Mouse (Mus musculus): Measurements from ENCODE around the gene Thap2. TPM values are rescaled to one million over a fixed set of nuclear protein-coding genes. Genes with fewer than 3 reads are reported as not detected.

The Thap2 gene
- 23.4 and 25.2 TPM in 2 replicates for polyA plus RNA-seq (2014; fragmentation: Nextera tagmentation; extraction: Ambion mirVana)

DNA sequence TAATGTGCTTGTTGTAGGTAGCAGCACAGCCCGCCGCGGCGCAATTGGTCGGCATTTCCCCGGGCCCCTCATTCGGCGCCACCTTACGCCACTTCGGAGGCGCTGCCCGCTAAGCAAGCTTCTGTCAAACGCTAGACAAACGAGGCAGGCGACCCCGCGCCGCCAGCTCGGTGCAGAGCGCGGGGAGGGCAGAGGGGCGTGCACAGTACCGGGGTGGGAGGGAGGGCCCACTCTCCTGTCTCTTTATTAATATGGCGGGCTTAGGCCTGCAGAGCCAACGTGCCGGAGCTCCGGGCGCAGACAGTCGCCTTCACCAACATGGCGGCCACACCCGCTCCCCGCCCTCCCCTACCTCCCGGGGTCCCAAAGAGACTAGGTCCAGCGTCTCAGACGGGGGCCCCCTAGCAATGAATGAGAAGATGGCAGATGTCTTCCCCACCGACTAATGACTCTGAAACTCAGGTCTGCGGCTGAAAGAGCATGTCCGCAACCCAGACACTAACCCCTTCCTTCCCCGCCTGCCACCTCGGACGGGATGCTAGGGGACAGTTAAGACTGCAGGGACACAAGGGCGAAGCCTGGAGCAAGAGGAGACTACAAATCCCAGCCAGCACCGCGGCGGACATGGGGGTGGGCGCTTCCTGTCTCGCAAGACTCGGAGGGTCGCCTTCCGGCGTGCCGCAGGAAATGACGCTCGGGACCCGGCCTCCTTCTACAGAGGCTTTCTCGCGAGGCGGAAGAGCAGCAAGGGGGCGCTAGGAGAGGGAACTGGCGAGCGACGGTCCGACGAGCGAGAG is at the start of gene Thap2, which contains the start of gene Zfc3h1:
Thap2 (minus strand) TSS at position 223 of the 797 bp plus-strand sequence.
Zfc3h1 (plus strand) TSS at position 739 of the 797 bp plus-strand sequence.
- Histone ChIP-seq H3K27ac (ENCODE audit: low read length) (peak within 1 kb of the TSS; percentile 98), H3K36me3 (ENCODE audit: control insufficient read depth, insufficient read depth, low read length) (peaks cover 5% of the 10 kb centered on the region), H3K9ac (replicated peaks; ENCODE audit: low read depth, low read length) (peak within 1 kb of the TSS; percentile 94), H3K9me3 (ENCODE audit: control insufficient read depth, low read depth, low read length) (no peaks in the 10 kb centered on the region), H3K4me2 (replicated peaks; ENCODE audit: low read depth, low read length) (peak within 1 kb of the TSS; percentile 85), H3K4me1 (ENCODE audit: control insufficient read depth, insufficient read depth, low read length) (peaks cover 24% of the 10 kb centered on the region), H3K27me3 (ENCODE audit: control insufficient read depth, insufficient read depth, low read length) (no peaks in the 10 kb centered on the region), H3K4me3 (ENCODE audit: low read depth, low read length) (peak within 1 kb of the TSS; percentile 96)
- ATAC-seq (ENCODE audit: insufficient number of reproducible peaks, insufficient read depth, low FRiP score, low read depth), result peak; percentile 98
- WGBS, result 0% methylated on average over 64 of the region's 65 CpGs

DNA sequence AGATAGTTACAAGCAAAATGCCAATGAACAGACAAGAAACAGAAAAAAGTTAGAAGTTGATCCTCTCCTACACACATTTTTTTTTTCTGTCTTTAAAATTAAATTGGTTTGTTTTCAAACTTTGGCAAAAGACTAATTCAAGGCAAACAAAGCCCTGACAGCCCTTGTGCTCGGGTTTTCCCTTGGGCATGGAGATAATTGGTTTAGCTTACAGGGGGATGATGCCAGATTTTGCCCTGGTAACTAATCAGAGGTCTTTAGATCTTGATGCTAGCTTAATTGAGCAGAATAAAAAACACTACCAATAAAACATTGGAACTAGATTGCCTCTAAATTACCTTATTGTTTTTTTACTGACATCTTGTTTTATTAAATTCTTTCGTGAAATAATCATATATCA is 41.1 kb upstream of the Thap2 start:
- no peak overlapping the region for H3K4me3 ChIP-seq (ENCODE audit: low read depth, low read length)
- no peaks in the 10 kb centered on the region for H3K9me3 ChIP-seq (ENCODE audit: control insufficient read depth, low read depth, low read length)
- H3K36me3 ChIP-seq (ENCODE audit: control insufficient read depth, insufficient read depth, low read length), result peaks cover 64% of the 10 kb centered on the region
- no peak overlapping the region for H3K9ac ChIP-seq (replicated peaks; ENCODE audit: low read depth, low read length)
- ATAC-seq (ENCODE audit: insufficient number of reproducible peaks, insufficient read depth, low FRiP score, low read depth), result no peak
- H3K4me2 ChIP-seq (replicated peaks; ENCODE audit: low read depth, low read length), result no peak overlapping the region
- 69% methylated on average over 2 of the region's 2 CpGs for WGBS
- no peak overlapping the region for H3K27ac ChIP-seq (ENCODE audit: low read length)
- no peaks in the 10 kb centered on the region for H3K4me1 ChIP-seq (ENCODE audit: control insufficient read depth, insufficient read depth, low read length)
- H3K27me3 ChIP-seq (ENCODE audit: control insufficient read depth, insufficient read depth, low read length), result no peaks in the 10 kb centered on the region

DNA sequence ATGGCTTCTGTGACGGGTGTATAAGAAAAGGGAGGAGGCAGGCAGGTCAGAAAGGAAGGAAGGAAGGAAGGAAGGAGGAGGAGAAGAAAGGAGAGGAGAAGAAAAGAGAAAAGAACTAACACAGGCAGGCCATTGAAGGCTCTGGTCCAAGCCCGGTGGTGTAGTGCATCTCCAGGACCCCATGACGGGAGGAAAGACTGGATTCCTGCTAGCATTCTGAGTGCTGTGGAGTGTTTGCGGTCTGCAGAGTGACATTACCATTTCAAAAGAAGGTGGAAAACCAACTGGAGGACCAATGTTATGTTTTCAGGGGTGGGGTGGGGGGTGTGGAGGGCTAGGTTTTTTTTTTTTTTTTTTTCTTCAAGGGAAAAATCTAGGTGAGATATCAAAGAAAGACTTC is 37.7 kb upstream of the Thap2 start:
- WGBS, result 82% methylated on average over 4 of the region's 4 CpGs
- no peaks in the 10 kb centered on the region for H3K9me3 ChIP-seq (ENCODE audit: control insufficient read depth, low read depth, low read length)
- H3K27me3 ChIP-seq (ENCODE audit: control insufficient read depth, insufficient read depth, low read length), result no peaks in the 10 kb centered on the region
- no peak for ATAC-seq (ENCODE audit: insufficient number of reproducible peaks, insufficient read depth, low FRiP score, low read depth)
- H3K36me3 ChIP-seq (ENCODE audit: control insufficient read depth, insufficient read depth, low read length), result peaks cover 53% of the 10 kb centered on the region
- no peak overlapping the region for H3K27ac ChIP-seq (ENCODE audit: low read length)
- no peak overlapping the region for H3K9ac ChIP-seq (replicated peaks; ENCODE audit: low read depth, low read length)
- no peak overlapping the region for H3K4me3 ChIP-seq (ENCODE audit: low read depth, low read length)
- no peak overlapping the region for H3K4me2 ChIP-seq (replicated peaks; ENCODE audit: low read depth, low read length)
- no peaks in the 10 kb centered on the region for H3K4me1 ChIP-seq (ENCODE audit: control insufficient read depth, insufficient read depth, low read length)

DNA sequence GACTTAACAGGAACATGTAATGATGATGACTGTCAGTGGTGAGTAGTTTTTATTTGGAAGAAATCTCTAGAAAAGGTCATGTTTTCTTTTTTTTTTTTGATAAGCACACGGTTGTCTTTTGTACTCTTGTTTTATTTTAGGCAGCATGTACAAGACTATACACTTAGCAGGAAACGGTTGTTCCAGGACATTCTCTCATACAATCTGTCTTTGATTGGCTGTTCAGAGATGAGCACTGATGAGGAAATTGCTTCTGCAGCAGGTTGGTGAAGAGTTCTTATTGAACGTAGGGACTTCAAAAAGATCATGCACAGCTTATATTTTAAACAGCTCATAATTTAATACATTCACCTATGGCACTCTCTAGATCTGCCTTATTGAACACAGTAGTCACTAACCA is 29.8 kb upstream of the Thap2 start:
- no peaks in the 10 kb centered on the region for H3K27me3 ChIP-seq (ENCODE audit: control insufficient read depth, insufficient read depth, low read length)
- H3K9ac ChIP-seq (replicated peaks; ENCODE audit: low read depth, low read length), result no peak overlapping the region
- H3K27ac ChIP-seq (ENCODE audit: low read length), result no peak overlapping the region
- H3K4me1 ChIP-seq (ENCODE audit: control insufficient read depth, insufficient read depth, low read length), result no peaks in the 10 kb centered on the region
- H3K36me3 ChIP-seq (ENCODE audit: control insufficient read depth, insufficient read depth, low read length), result peaks cover 77% of the 10 kb centered on the region
- no peaks in the 10 kb centered on the region for H3K9me3 ChIP-seq (ENCODE audit: control insufficient read depth, low read depth, low read length)
- no peak for ATAC-seq (ENCODE audit: insufficient number of reproducible peaks, insufficient read depth, low FRiP score, low read depth)
- H3K4me2 ChIP-seq (replicated peaks; ENCODE audit: low read depth, low read length), result no peak overlapping the region
- no peak overlapping the region for H3K4me3 ChIP-seq (ENCODE audit: low read depth, low read length)
- 88% methylated on average over 3 of the region's 3 CpGs for WGBS

DNA sequence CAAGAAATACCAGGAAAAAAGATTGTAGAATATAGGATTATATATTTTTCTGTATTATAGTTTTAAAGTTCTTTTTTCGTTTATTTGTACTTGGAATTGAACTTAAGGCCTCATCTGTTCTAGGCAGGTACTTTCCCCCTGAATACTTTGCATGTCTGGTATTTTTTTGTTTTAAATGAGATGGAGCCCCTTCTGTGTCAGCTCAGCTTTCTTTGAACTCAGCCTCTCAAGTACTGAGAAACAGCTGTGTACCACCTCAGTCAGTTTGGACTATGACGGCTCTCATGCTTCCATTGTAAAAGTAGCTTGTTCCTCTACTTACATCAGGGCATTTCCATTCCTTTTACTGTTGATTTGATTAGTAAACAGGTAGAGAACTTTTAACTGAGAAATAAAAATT is 29.3 kb upstream of the Thap2 start:
- no peak overlapping the region for H3K9ac ChIP-seq (replicated peaks; ENCODE audit: low read depth, low read length)
- no peak overlapping the region for H3K27ac ChIP-seq (ENCODE audit: low read length)
- no peak overlapping the region for H3K4me2 ChIP-seq (replicated peaks; ENCODE audit: low read depth, low read length)
- H3K27me3 ChIP-seq (ENCODE audit: control insufficient read depth, insufficient read depth, low read length), result no peaks in the 10 kb centered on the region
- WGBS, result 83% methylated on average over 2 of the region's 2 CpGs
- H3K9me3 ChIP-seq (ENCODE audit: control insufficient read depth, low read depth, low read length), result no peaks in the 10 kb centered on the region
- H3K36me3 ChIP-seq (ENCODE audit: control insufficient read depth, insufficient read depth, low read length), result peaks cover 75% of the 10 kb centered on the region
- no peaks in the 10 kb centered on the region for H3K4me1 ChIP-seq (ENCODE audit: control insufficient read depth, insufficient read depth, low read length)
- no peak overlapping the region for H3K4me3 ChIP-seq (ENCODE audit: low read depth, low read length)
- ATAC-seq (ENCODE audit: insufficient number of reproducible peaks, insufficient read depth, low FRiP score, low read depth), result no peak

DNA sequence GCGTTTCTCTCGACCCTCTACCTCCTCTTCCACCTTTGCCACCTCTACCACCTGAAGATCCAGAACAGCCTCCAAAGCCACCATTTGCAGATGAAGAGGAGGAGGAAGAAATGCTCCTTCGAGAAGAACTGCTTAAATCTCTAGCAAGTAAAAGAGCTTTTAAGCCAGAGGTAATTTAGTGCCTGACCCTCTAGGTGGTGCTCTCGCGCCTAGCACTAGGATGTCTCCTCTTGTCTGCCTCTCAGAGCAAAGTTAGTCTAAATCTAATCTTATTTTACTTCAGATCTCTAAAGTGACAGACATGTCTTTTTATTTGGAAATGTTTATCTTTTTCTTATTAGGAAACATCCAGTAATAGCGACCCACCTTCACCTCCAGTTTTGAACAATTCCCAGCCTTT is 22.1 kb upstream of the Thap2 start:
- 69% methylated on average over 6 of the region's 6 CpGs for whole genome bisulfite sequencing
- Histone ChIP-seq H3K9me3 (ENCODE audit: control insufficient read depth, low read depth, low read length) (no peaks in the 10 kb centered on the region), H3K4me3 (ENCODE audit: low read depth, low read length) (no peak overlapping the region), H3K36me3 (ENCODE audit: control insufficient read depth, insufficient read depth, low read length) (peaks cover 59% of the 10 kb centered on the region), H3K27me3 (ENCODE audit: control insufficient read depth, insufficient read depth, low read length) (no peaks in the 10 kb centered on the region), H3K4me1 (ENCODE audit: control insufficient read depth, insufficient read depth, low read length) (no peaks in the 10 kb centered on the region), H3K4me2 (replicated peaks; ENCODE audit: low read depth, low read length) (no peak overlapping the region), H3K9ac (replicated peaks; ENCODE audit: low read depth, low read length) (no peak overlapping the region), H3K27ac (ENCODE audit: low read length) (no peak overlapping the region)
- no peak for ATAC-seq (ENCODE audit: insufficient number of reproducible peaks, insufficient read depth, low FRiP score, low read depth)

DNA sequence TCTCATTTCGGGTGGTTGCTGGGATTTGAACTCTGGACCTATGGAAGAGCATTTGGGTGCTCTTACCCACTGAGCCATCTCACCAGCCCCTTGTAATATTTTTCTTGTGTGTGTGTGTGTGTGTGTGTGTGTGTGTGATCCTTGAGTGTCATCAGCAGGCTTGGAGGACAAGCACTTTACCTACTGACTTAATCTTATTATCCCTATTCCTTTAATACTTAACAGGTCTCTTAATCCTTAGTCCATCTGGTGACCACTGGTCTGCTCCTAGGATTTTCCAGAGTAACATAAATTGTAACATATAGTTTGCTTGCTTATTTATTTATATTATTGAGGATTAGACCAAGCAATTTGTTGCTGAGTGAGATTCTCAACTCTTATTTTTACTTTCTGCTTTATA is 7.7 kb upstream of the Thap2 start:
- H3K4me3 ChIP-seq (ENCODE audit: low read depth, low read length), result no peak overlapping the region
- whole genome bisulfite sequencing, result 91% methylated on average over 1 of the region's 1 CpGs
- H3K4me1 ChIP-seq (ENCODE audit: control insufficient read depth, insufficient read depth, low read length), result peaks cover 14% of the 10 kb centered on the region
- no peak overlapping the region for H3K27ac ChIP-seq (ENCODE audit: low read length)
- H3K9me3 ChIP-seq (ENCODE audit: control insufficient read depth, low read depth, low read length), result no peaks in the 10 kb centered on the region
- no peak for ATAC-seq (ENCODE audit: insufficient number of reproducible peaks, insufficient read depth, low FRiP score, low read depth)
- peaks cover 23% of the 10 kb centered on the region for H3K36me3 ChIP-seq (ENCODE audit: control insufficient read depth, insufficient read depth, low read length)
- no peaks in the 10 kb centered on the region for H3K27me3 ChIP-seq (ENCODE audit: control insufficient read depth, insufficient read depth, low read length)
- H3K4me2 ChIP-seq (replicated peaks; ENCODE audit: low read depth, low read length), result no peak overlapping the region
- H3K9ac ChIP-seq (replicated peaks; ENCODE audit: low read depth, low read length), result no peak overlapping the region

DNA sequence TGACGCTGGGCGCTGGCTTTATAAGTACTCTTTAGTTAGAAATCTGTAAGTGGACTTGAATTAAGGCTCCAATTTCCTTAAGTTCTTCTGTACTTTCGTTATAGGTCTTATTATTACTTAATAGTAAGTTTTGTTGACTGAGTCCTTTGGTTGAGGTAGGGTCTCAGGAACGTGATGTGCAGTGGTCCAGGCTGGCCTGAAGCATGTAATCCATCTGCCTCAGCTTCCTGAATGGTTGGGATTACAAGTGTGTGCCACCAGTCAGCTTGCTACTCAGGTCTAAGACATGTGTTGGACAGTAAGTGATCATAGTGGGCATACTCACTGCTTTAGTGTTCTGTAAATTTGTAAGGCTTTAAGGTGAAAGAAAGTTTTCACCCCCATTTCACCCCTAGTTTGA is 6.8 kb upstream of the Thap2 start:
- Histone ChIP-seq H3K9me3 (ENCODE audit: control insufficient read depth, low read depth, low read length) (no peaks in the 10 kb centered on the region), H3K27ac (ENCODE audit: low read length) (no peak overlapping the region), H3K9ac (replicated peaks; ENCODE audit: low read depth, low read length) (no peak overlapping the region), H3K36me3 (ENCODE audit: control insufficient read depth, insufficient read depth, low read length) (peaks cover 23% of the 10 kb centered on the region), H3K27me3 (ENCODE audit: control insufficient read depth, insufficient read depth, low read length) (no peaks in the 10 kb centered on the region), H3K4me3 (ENCODE audit: low read depth, low read length) (no peak overlapping the region), H3K4me2 (replicated peaks; ENCODE audit: low read depth, low read length) (no peak overlapping the region), H3K4me1 (ENCODE audit: control insufficient read depth, insufficient read depth, low read length) (peaks cover 17% of the 10 kb centered on the region)
- ATAC-seq (ENCODE audit: insufficient number of reproducible peaks, insufficient read depth, low FRiP score, low read depth), result no peak
- WGBS, result 91% methylated on average over 4 of the region's 4 CpGs

DNA sequence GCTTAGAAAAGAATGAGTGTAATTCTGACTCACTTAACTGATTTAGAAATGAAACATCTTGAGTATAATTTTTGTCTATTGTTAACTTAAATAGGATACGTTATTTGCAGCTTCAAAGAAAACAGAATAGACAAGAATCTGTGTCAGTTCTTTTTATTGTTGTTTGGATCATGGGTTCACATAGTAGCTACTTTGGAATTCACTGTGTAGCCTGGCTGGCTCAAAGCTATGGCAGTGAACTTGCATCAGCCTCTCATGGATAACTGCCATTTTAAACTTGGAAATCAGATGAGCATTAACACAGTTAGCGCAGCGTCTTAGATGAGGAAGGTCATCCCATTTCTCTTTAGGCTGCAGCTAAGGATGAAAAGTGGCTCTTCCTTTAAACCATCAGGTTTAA is 3.6 kb upstream of the Thap2 start:
- Histone ChIP-seq H3K27ac (ENCODE audit: low read length) (no peak overlapping the region), H3K4me3 (ENCODE audit: low read depth, low read length) (no peak overlapping the region), H3K9me3 (ENCODE audit: control insufficient read depth, low read depth, low read length) (no peaks in the 10 kb centered on the region), H3K9ac (replicated peaks; ENCODE audit: low read depth, low read length) (no peak overlapping the region), H3K36me3 (ENCODE audit: control insufficient read depth, insufficient read depth, low read length) (peaks cover 20% of the 10 kb centered on the region), H3K4me1 (ENCODE audit: control insufficient read depth, insufficient read depth, low read length) (peaks cover 17% of the 10 kb centered on the region), H3K4me2 (replicated peaks; ENCODE audit: low read depth, low read length) (no peak overlapping the region), H3K27me3 (ENCODE audit: control insufficient read depth, insufficient read depth, low read length) (no peaks in the 10 kb centered on the region)
- no peak for ATAC-seq (ENCODE audit: insufficient number of reproducible peaks, insufficient read depth, low FRiP score, low read depth)
- 86% methylated on average over 3 of the region's 3 CpGs for WGBS

Data from stomach, embryonic 14.5 days (tissue).